Mouse (Mus musculus) liver, adult 2 months (tissue): ENCODE measurements around the gene Fbxl5.

Experiments used
- CTCF ChIP-seq: fragments of 200-500 bp; IDR thresholded peaks from 2 replicates; pipeline ENCODE4 v1.5.1; 2011; ENCODE audit warnings: low read depth, low read length, control low read depth
- POLR2A ChIP-seq: fragments of 200-500 bp; IDR thresholded peaks from 2 replicates; pipeline ENCODE4 v1.6.1; 2011; ENCODE audit warnings: low read length, control low read depth; ENCODE audit not compliant: insufficient read depth; ENCODE audit errors: extremely low read depth

DNA sequence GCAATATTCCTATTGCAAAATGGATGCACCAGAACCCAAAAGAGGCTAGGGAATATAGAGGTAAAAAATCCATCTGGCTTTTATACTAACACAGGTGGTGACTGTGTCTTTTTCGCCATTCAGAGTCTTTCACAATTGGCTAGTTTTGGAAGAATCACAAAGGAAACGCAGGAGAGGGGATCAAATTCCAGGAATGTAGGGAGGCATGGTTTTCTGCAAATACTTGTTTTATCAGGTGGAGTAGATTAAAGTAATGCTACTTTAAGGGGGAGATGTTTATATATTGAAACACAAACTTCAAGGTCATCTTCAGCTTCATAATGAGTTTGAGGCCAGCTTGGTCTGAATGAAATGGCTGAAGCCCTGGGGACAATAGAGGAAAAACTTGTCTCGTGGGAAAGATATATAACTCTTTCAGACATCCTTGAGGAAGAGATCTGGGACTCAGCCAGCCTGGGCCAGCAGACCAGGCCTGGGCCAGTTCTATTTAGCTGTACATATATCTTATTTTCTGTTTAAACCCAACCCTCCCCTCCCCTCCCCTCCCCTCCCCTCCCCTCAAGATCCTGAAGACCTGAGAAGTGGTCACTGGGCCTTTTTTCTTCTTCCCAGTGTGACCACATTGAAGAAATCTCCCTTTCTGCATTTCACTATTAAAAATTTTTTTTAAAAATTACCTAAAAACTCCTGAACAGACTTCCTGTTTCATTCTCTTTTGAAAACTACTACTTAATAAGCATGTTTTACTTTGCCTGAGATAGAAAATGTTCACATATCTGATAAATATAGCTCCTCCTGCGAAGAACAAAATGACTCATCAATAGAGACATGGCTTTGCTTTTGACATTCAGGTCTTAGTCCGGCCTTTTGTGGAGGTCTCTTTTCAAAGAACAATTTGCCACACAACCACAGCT lies 99.6 kb downstream of the Fbxl5 start:
- TF ChIP-seq POLR2A, result no peak
- no peak for TF ChIP-seq CTCF
